Comparison of ENCODE assay signal across 26 mouse cellular contexts in the genomic region with DNA sequence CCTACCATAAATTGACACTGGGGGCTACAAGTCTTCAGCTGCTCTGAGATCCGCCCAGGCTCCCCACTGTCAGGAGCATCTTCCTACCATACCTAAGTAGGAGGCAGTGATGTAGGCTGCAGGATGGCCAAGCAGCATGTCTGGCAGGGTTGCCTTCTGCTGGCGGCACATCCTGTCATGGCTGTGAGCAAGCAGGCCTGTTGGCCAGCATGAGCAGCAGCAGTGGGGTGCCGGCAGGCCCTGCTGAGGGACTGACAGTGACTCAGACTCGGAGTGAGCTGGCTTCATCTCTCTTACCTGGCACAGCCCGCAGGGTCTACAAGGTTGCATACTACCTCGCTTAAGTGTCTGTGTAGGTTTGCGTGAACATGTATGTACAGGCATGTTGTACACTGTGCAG. TPM values are rescaled to one million over a fixed set of nuclear protein-coding genes. Genes with fewer than 3 reads are reported as not detected.
DNase-seq lines count a peak whose midpoint lies in the region; ATAC-seq lines count a peak whose summit lies in the region.
"Had no signal": no experiment of that assay in that cellular context is flagged by ENCODE, and none has a peak within 500 bp of the region (broad histone marks: within the 10 kb centered on the region; RNA-seq: fewer than 3 reads in every experiment).

No protein-coding gene starts in this region.

- no peak for DNase-seq in cerebellum, postnatal 4 days (ENCODE audit: low spot score in 2 of 2)
- peak; percentile 50 to 65 for DNase-seq in left cerebral cortex, postnatal 36 days (ENCODE audit: low spot score in 2 of 2)
- no peak for DNase-seq in left cerebral cortex, postnatal 14 days (ENCODE audit: low spot score in 2 of 2)
- DNase-seq in brain, adult 2 months (ENCODE audit: low read depth, low spot score), result peak; percentile 94
- peak; percentile 94 for DNase-seq in cerebellum, adult 9-11 months
- no peak for DNase-seq in embryonic facial prominence, embryonic 10.5 days (ENCODE audit: low spot score)
- DNase-seq: adrenal gland, adult 8-10 months; gastrocnemius, postnatal 10 days; heart, adult 11 months; heart, postnatal 14 days; kidney, adult 2 months; kidney, postnatal 36 days; liver; lung, postnatal 10 days had no signal

- intact Hi-C loops in left cerebral cortex, postnatal 36 days (cut with DNase I), result no loop called here
- intact Hi-C loops in left cerebral cortex, postnatal 14 days (cut with DNase I), result no loop called here

- no peaks in the 10 kb centered on the region for H3K36me3 ChIP-seq in kidney, embryonic 14.5 days (ENCODE audit: control insufficient read depth, insufficient read depth, low read length)
- H3K36me3 ChIP-seq in embryonic facial prominence, embryonic 10.5 days (replicated peaks), result no peaks in the 10 kb centered on the region
- H3K36me3 ChIP-seq: heart, embryonic 12.5 days; midbrain, embryonic 15.5 days had no signal

- no peak overlapping the region for H3K9ac ChIP-seq in kidney, embryonic 14.5 days (ENCODE audit: low read depth, low read length)
- H3K9ac ChIP-seq: heart, embryonic 12.5 days; hindbrain, embryonic 13.5 days; midbrain, embryonic 15.5 days; neural tube, embryonic 15.5 days had no signal

- H3K4me3 ChIP-seq in kidney, embryonic 14.5 days (ENCODE audit: low read length), result no peak overlapping the region
- H3K4me3 ChIP-seq in embryonic facial prominence, embryonic 10.5 days, result no peak overlapping the region
- H3K4me3 ChIP-seq: heart, embryonic 12.5 days; hindbrain, embryonic 13.5 days; midbrain, embryonic 15.5 days; neural tube, embryonic 15.5 days had no signal

- peaks cover 24% of the 10 kb centered on the region for H3K27me3 ChIP-seq in kidney, embryonic 14.5 days (ENCODE audit: control insufficient read depth, insufficient read depth, low read length)
- peaks cover 56% of the 10 kb centered on the region for H3K27me3 ChIP-seq in embryonic facial prominence, embryonic 10.5 days (replicated peaks; ENCODE audit: low read depth, poor library complexity, severe bottlenecking)

- H3K4me1 ChIP-seq in kidney, embryonic 14.5 days (ENCODE audit: control insufficient read depth, insufficient read depth, low read length), result no peaks in the 10 kb centered on the region
- peaks cover 9% of the 10 kb centered on the region for H3K4me1 ChIP-seq in embryonic facial prominence, embryonic 10.5 days

- no peak overlapping the region for H3K4me2 ChIP-seq in kidney, embryonic 14.5 days (replicated peaks; ENCODE audit: low read depth, low read length)
- H3K4me2 ChIP-seq: heart, embryonic 12.5 days; hindbrain, embryonic 13.5 days; midbrain, embryonic 15.5 days; neural tube, embryonic 15.5 days had no signal

- H3K27ac ChIP-seq in kidney, embryonic 14.5 days (ENCODE audit: low read depth, low read length), result no peak overlapping the region
- no peak overlapping the region for H3K27ac ChIP-seq in embryonic facial prominence, embryonic 10.5 days (replicated peaks)
- H3K27ac ChIP-seq: hindbrain, embryonic 13.5 days; midbrain, embryonic 15.5 days; neural tube, embryonic 15.5 days had no signal

- WGBS in kidney, embryonic 14.5 days, result 84% methylated on average over 7 of the region's 7 CpGs
- WGBS in embryonic facial prominence, embryonic 10.5 days, result 82% methylated on average over 7 of the region's 7 CpGs

- H3K9me3 ChIP-seq in kidney, embryonic 14.5 days (ENCODE audit: control insufficient read depth, low read length), result no peaks in the 10 kb centered on the region
- H3K9me3 ChIP-seq in embryonic facial prominence, embryonic 10.5 days, result no peaks in the 10 kb centered on the region
- H3K9me3 ChIP-seq: heart, embryonic 12.5 days; hindbrain, embryonic 13.5 days; midbrain, embryonic 15.5 days; neural tube, embryonic 15.5 days had no signal

- peak; percentile 15; the same call in 1 of the 2 replicates for ATAC-seq in cerebellum, adult (ENCODE audit: insufficient number of reproducible peaks, low FRiP score, low TSS enrichment)
- no peak for ATAC-seq in kidney, embryonic 14.5 days (ENCODE audit: low FRiP score, low TSS enrichment)
- ATAC-seq: inflammation-experienced regulatory T-cells, adult 6 months; midbrain, embryonic 15.5 days; Patski had no signal

RNA-seq across cellular contexts. Expression of a gene that starts 5.0 kb away (rescaled TPM):
- total RNA-seq in left cerebral cortex, postnatal 36 days (2021), result 10 to 100 TPM; 70.1 to 70.2 TPM
- 10 to 100 TPM; 41.1 to 52.5 TPM for total RNA-seq in left cerebral cortex, postnatal 14 days (2021)
- polyA plus RNA-seq in kidney, embryonic 14.5 days (2014; fragmentation: Nextera tagmentation; extraction: Ambion mirVana), result 0.14 and 0.18 TPM in 2 replicates
- polyA plus RNA-seq in embryonic facial prominence, embryonic 10.5 days (2016; fragmentation: Nextera tagmentation; extraction: Ambion mirVana), result 0.11 and 0.40 TPM in 2 replicates
- total RNA-seq: megakaryocyte progenitor cell, adult 5-6 weeks had no signal
- polyA plus RNA-seq: liver, embryonic 16.5 days had no signal

RNA-seq across cellular contexts. Expression of a gene that starts 44.1 kb away (rescaled TPM):
- not detected for total RNA-seq in left cerebral cortex, postnatal 36 days (2021)
- not detected for total RNA-seq in left cerebral cortex, postnatal 14 days (2021)
- 0.23 TPM in 1 of 2 replicates, not detected in the other for polyA plus RNA-seq in kidney, embryonic 14.5 days (2014; fragmentation: Nextera tagmentation; extraction: Ambion mirVana)
- 0.20 and 0.36 TPM in 2 replicates for polyA plus RNA-seq in embryonic facial prominence, embryonic 10.5 days (2016; fragmentation: Nextera tagmentation; extraction: Ambion mirVana)
- total RNA-seq: adrenal gland, adult 8-10 months; gastrocnemius, postnatal 10 days; heart, postnatal 14 days; left cerebral cortex, adult 8-10 months; megakaryocyte progenitor cell, adult 5-6 weeks had no signal
- polyA plus RNA-seq: forebrain, embryonic 11.5 days; heart, embryonic 12.5 days; hindbrain, embryonic 13.5 days; liver, embryonic 16.5 days; midbrain, embryonic 15.5 days; neural tube, embryonic 15.5 days; Patski had no signal

Comparison
In these comparisons a context has a peak if more than half of its experiments do, and no peak if none do; other contexts are left out.
1. DNase-seq: peak in left cerebral cortex, postnatal 36 days (2 of 2), brain, adult 2 months (single experiment) and cerebellum, adult 9-11 months (single experiment); none in cerebellum, postnatal 4 days (0 of 2), left cerebral cortex, postnatal 14 days (0 of 2) and embryonic facial prominence, embryonic 10.5 days (single experiment).